Mouse (Mus musculus) erythroid progenitor cell, adult 5-6 weeks (primary cell): Measurements from ENCODE around the gene Nat8f4. TPM values are rescaled to one million over a fixed set of nuclear protein-coding genes. Genes with fewer than 3 reads are reported as not detected.
"Not testable (repeated sequence)": the region's sequence is repeated elsewhere in the genome, so short reads cannot be mapped to it uniquely, and the experiment has no call there.

Source experiments
- ATAC-seq: replicated peaks from 2 replicates; pipeline ENCODE4 v1.8.0; 2016; ENCODE audit warnings: moderate number of reproducible peaks, mild to moderate bottlenecking, moderate TSS enrichment, inconsistent platforms; ENCODE audit not compliant: poor library complexity, low FRiP score, severe bottlenecking
- total RNA-seq, 2 experiments: library from RNA; stranded (forward) in 1 of 2; stranded (reverse) in 1 of 2; fragments of 150-400 nt in 1 of 2; fragments of 186-747, 209-891 nt in 1 of 2; gene quantifications; 2 replicates each; pipeline versions ENCODE4 v1.2.3 to v1.2.4; 2015 to 2017; ENCODE audit warnings: low replicate concordance in 2 of 2

Nat8f4 gene
- total RNA-seq (2015; ENCODE audit: low replicate concordance), result 0.42 TPM in 1 of 2 replicates, not detected in the other
- total RNA-seq (2017; ENCODE audit: low replicate concordance), result 0.39 and 1.6 TPM in 2 replicates

- peak; percentile 86 for ATAC-seq
Measured at GRCm38 (mm10) chr6:85904642-85905061, at the start of gene Nat8f4. Gene Nat8f4 (minus strand): TSS chr6:85904884.

- no peak for ATAC-seq
Measured at GRCm38 (mm10) chr6:85948549-85948948, 43.9 kb upstream of the Nat8f4 start.

DNA sequence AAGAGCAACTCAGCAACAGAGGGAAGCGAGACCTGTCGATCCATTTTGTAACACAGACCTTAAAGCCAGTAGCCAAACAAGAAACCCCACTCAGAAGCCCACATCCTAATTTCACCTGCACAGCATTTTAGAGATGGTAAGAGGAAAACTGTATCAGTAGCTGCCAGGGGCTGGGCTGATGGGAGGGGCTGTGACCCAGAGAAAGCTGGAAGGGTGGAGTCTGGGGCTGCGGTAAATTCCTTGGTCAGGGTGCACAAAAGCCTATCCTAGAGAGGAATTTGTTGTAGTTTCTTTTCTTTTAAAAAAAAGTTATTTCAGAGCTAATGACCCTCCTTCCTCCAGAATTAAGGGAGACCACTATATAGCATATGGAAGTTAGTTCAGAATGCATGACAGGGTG, 37.8 kb upstream of the Nat8f4 start:
- ATAC-seq, result peak; percentile 61; the same call in 1 of the 2 replicates

GRCm38 (mm10) chr6:85938701-85939100, 34.0 kb upstream of the Nat8f4 start:
- no peak for ATAC-seq

DNA sequence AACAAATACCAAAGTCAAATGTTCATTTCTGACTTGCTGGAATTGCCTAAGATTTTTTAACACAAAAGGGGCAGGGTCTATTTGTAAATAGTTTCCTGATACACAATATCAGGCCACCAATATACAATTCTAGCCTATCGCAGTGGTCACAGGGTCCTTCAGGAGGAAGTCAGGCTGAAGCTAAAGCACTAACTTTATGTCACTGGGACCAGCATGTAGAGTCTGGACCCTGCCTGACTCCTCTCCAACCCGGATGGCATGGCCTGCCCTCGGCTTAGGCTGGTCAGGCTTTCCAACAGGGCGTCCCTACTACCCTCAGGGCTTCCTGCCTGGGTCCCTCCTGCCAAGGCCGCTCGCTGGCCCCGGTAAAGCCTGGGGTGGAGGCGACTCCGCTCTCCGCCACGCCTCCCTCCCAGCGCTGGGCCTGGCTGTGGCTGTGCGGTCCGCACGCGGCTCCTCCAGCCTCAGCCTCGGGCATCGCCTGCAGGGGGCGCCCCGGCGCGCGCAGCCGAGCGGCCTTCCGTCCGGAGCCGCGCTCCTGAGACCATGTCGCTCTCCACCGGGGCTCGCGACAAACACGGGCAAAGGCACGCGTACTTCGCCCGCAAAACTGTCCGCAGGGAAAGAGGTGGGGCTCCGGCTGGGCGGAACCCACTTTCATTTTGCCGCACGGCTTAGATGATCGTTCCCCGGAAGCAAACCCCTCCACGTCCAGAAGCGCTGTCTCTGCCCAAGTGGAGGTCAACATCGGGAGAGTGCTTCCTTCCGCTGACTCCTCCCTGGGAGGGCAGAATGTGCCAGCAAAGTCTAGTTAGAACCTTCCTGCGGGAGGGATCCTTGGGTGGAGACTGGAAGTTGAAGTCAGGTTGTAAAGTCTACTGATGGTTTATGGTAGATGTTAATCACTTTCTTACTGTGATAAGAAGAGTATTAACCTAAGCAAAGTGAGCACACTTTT, 32.1 kb upstream of the Nat8f4 start:
- ATAC-seq, result peak; percentile 98

- no peak for ATAC-seq
Measured at GRCm38 (mm10) chr6:85935646-85936045, 31.0 kb upstream of the Nat8f4 start.

DNA sequence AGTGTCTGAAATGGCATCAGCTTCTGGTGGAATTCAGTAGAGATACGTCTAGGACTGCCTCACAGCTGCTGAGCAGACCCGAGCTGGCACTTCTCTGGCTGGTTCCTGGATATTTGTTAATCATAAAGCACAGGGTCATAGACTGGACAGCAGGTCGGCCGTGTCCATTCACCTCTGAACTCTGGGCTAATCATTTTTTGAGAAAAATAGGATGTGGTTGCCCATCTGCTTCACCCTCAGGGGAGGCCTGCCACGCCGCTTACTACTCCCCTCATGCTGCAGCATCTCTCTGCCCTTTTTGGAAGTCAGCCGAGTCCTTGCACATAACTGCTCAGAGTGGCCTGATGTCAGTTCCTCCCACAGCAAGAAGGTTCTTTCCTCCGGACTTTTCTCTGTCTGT, 29.4 kb upstream of the Nat8f4 start:
- ATAC-seq, result no peak

DNA sequence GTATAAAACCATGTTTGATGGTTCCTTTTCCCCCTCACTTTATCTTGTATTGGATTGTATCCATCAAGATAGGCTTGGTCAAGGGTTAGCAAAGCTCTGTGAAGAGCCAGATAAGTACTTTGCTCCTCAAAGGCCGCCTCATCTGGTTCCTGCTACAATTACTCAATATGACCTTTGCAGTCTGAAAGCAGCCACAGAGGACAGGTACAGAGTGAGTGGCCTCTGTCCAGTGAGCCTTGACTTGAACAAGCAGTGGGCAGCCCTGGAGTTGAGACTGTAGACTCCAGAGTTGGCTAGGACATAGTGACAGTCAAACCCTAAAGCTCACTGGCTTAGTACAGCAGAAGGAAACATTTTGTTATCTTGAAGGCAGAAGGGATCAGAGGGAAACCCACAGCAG, 24.6 kb upstream of the Nat8f4 start:
- ATAC-seq, result no peak

- no peak for ATAC-seq
Measured at GRCm38 (mm10) chr6:85927476-85928464, 23.1 kb upstream of the Nat8f4 start.

DNA sequence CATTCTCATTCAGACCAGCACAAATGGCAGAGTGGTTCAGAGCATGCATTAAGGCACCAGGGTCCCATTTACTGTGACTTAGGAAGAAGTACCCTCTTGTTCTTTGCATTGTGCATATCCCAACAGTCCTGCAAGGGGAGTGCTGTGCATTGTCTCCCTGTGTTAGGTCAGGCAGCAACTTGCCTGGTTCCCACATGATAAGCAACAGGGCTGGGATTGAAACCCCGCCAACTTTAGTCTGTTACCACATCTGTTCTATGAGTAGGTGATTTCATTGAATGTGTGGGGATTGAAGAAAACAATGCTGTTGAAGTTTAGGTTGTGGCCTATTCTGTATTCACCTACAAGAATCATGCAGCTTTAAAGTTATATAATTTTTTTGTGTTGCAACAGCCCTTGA, 22.0 kb upstream of the Nat8f4 start:
- no peak for ATAC-seq

DNA sequence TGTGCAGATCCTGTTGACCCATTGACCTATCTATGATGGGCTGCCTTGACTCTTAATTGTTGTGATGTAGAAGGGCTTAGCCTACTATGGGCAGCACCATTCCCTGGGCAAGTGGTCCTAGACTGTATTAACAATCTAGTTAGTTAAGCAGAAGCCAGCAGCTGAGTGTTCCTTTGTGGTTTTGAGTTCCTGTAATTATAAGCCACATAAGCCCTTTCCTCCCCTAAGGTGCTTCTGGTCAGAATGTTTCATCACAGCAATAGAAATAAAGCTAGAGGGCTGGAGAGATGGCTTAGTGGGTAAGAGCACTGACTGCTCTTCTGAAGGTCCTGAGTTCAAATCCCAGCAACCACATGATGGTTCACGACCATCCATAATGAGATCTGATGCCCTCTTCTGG, 19.0 kb upstream of the Nat8f4 start:
- no peak for ATAC-seq

GRCm38 (mm10) chr6:85919401-85919800, 14.7 kb upstream of the Nat8f4 start:
- no peak for ATAC-seq

DNA sequence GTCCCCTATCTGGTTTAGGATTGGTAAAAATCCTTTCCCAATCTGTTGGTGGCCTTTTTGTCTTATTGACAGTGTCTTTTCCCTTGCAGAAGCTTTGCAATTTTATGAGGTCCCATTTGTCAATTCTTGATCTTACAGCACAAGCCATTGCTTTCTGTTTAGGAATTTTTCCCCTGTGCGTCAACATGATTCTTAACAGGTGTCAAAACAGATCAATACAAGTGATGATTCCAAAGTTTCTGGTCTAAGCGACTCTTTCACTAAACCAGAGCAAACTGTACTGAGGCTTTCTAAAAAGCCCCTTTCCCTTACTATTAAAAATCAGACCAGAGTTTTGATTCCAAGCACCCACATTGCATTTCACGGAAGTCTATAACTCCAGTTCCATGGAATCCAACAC, 13.7 kb upstream of the Nat8f4 start:
- ATAC-seq, result not testable (repeated sequence)

GRCm38 (mm10) chr6:85916596-85916995, 11.9 kb upstream of the Nat8f4 start:
- no peak for ATAC-seq

GRCm38 (mm10) chr6:85915539-85916513, 11.1 kb upstream of the Nat8f4 start, which contains the start of gene Nat8f1:
Gene Nat8f1 (minus strand): TSS chr6:85915687.
- ATAC-seq, result peak; percentile 94

- peak; percentile 31 for ATAC-seq
Measured at GRCm38 (mm10) chr6:85915141-85915538, 10.5 kb upstream of the Nat8f4 start.

DNA sequence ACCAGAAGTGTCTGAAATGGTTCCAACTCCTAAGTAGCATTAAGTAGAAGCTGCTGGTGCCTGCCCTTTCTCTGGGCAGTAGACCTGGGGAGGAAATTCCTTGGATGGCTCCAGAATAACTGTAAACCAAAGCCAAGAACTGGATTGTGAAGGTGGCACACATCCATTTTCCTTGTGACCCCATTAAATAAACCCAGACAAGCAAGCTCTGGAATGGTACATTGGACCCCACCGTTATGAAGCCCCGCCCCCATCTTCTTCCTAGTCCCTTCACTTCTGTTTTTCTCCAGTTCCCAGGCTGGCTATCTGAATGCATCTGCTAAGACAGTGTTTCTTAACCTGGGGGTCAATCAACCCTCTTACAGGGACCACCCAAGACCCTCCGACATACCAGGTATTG, 6.9 kb upstream of the Nat8f4 start, which contains the start of gene Tprkb:
TSS of gene Tprkb (plus strand) at position 279 of the 400 bp plus-strand sequence.
- no peak for ATAC-seq

- no peak for ATAC-seq
Measured at GRCm38 (mm10) chr6:85909704-85910103, 5.0 kb upstream of the Nat8f4 start.

GRCm38 (mm10) chr6:85908341-85908740, 3.7 kb upstream of the Nat8f4 start:
- ATAC-seq, result no peak
